ENCODE assay signal across 13 mouse cellular contexts in genomic region chrX:21484414-21484813, GRCm38 (mm10). TPM values are rescaled to one million over a fixed set of nuclear protein-coding genes. Genes with fewer than 3 reads are reported as not detected.
DNase-seq lines count a peak whose midpoint lies in the region; ATAC-seq lines count a peak whose summit lies in the region.
"Had no signal": no experiment of that assay in that cellular context is flagged by ENCODE, and none has a peak within 500 bp of the region (broad histone marks: within the 10 kb centered on the region; RNA-seq: fewer than 3 reads in every experiment).

TSS of gene Agtr2 (plus strand) at chrX:21484544.

- no peak within 1 kb of the TSS for H3K9ac ChIP-seq in kidney, embryonic 15.5 days
- H3K9ac ChIP-seq in limb, embryonic 15.5 days = no peak within 1 kb of the TSS
- H3K9ac ChIP-seq: forebrain, postnatal 0 days; hindbrain, embryonic 13.5 days; liver, embryonic 13.5 days had no signal

- no peaks in the 10 kb centered on the region for H3K27me3 ChIP-seq in kidney, embryonic 15.5 days
- no peaks in the 10 kb centered on the region for H3K27me3 ChIP-seq in limb, embryonic 15.5 days
- H3K27me3 ChIP-seq: hindbrain, embryonic 13.5 days; liver, embryonic 13.5 days; megakaryocyte, embryonic 14.5 days had no signal

- peak; percentile 2 for DNase-seq in embryo, embryonic 11 days
- no peak for DNase-seq in embryo, embryonic 9.5 days (ENCODE audit: extremely low spot score)
- no peak for DNase-seq in kidney, postnatal 14 days
- DNase-seq in adrenal gland, postnatal 4 days (ENCODE audit: low spot score in 2 of 2) = no peak
- no peak for DNase-seq in liver
- DNase-seq in left cerebral cortex, adult 11 months (ENCODE audit: low spot score) = no peak
- DNase-seq: forebrain, postnatal 0 days; liver, embryonic 13.5 days had no signal

- 0 out of 2 replicates have a peak within 1 kb of the TSS, but pooled peaks have one; percentile 19 for H3K4me2 ChIP-seq in kidney, embryonic 15.5 days
- no peak within 1 kb of the TSS for H3K4me2 ChIP-seq in limb, embryonic 15.5 days
- H3K4me2 ChIP-seq: heart, embryonic 11.5 days; hindbrain, embryonic 13.5 days; liver, embryonic 13.5 days had no signal

- ATAC-seq in kidney, embryonic 15.5 days (replicated peaks; ENCODE audit: low FRiP score) = no peak
- ATAC-seq in limb, embryonic 15.5 days (ENCODE audit: insufficient number of reproducible peaks, low FRiP score, low TSS enrichment, low read depth) = peak; percentile 61; the same call in 1 of the 2 replicates
- ATAC-seq: forebrain, postnatal 0 days had no signal

- WGBS in kidney, embryonic 15.5 days = 40% methylated on average over 5 of the region's 5 CpGs
- WGBS in limb, embryonic 15.5 days = 41% methylated on average over 5 of the region's 5 CpGs

- H3K9me3 ChIP-seq in kidney, embryonic 15.5 days (replicated peaks) = no peaks in the 10 kb centered on the region
- H3K9me3 ChIP-seq in limb, embryonic 15.5 days = no peaks in the 10 kb centered on the region
- H3K9me3 ChIP-seq: hindbrain, embryonic 13.5 days; liver, embryonic 13.5 days; megakaryocyte, embryonic 14.5 days had no signal

- peak within 1 kb of the TSS; percentile 25 for H3K4me3 ChIP-seq in kidney, embryonic 15.5 days (replicated peaks)
- peak within 1 kb of the TSS; percentile 36 for H3K4me3 ChIP-seq in limb, embryonic 15.5 days
- H3K4me3 ChIP-seq: hindbrain, embryonic 13.5 days; liver, embryonic 13.5 days; megakaryocyte, embryonic 14.5 days had no signal

- no peak within 1 kb of the TSS for H3K27ac ChIP-seq in kidney, embryonic 15.5 days
- peak within 1 kb of the TSS; percentile 77 for H3K27ac ChIP-seq in limb, embryonic 15.5 days
- H3K27ac ChIP-seq: hindbrain, embryonic 13.5 days; liver, embryonic 13.5 days had no signal

- H3K4me1 ChIP-seq in kidney, embryonic 15.5 days = no peaks in the 10 kb centered on the region
- no peaks in the 10 kb centered on the region for H3K4me1 ChIP-seq in limb, embryonic 15.5 days
- H3K4me1 ChIP-seq: hindbrain, embryonic 13.5 days; liver, embryonic 13.5 days; megakaryocyte, embryonic 14.5 days had no signal

- H3K36me3 ChIP-seq in kidney, embryonic 15.5 days = no peaks in the 10 kb centered on the region
- no peaks in the 10 kb centered on the region for H3K36me3 ChIP-seq in limb, embryonic 15.5 days
- H3K36me3 ChIP-seq: hindbrain, embryonic 13.5 days; liver, embryonic 13.5 days had no signal

RNA-seq across cellular contexts. Expression of gene Agtr2, which starts in this region (rescaled TPM):
- polyA plus RNA-seq in kidney, embryonic 15.5 days (2015; fragmentation: Nextera tagmentation; extraction: Ambion mirVana) = 59.1 and 71.9 TPM in 2 replicates
- 100 to 1,000 TPM; 142 to 225 TPM for total RNA-seq in adrenal gland, postnatal 4 days (2021)
- polyA plus RNA-seq in limb, embryonic 15.5 days (2015; fragmentation: Nextera tagmentation; extraction: Ambion mirVana) = 287 and 320 TPM in 2 replicates
